Mouse (Mus musculus) liver, embryonic 14.5 days (tissue): ENCODE data around the gene Ybx3. TPM values are rescaled to one million over a fixed set of nuclear protein-coding genes. Genes with fewer than 3 reads are reported as not detected.

ENCODE experiments used
- ATAC-seq: fragments of 200-750 bp; cut with Nextera tagmentation; 2 replicates; pipeline ENCODE4 v1.8.0; 2017; ENCODE audit warnings: moderate number of reproducible peaks, mild to moderate bottlenecking, moderate library complexity; ENCODE audit not compliant: insufficient read depth
- DNase-seq, 3 experiments: peaks; one replicate each; pipeline ENCODE4 v3.0.0-alpha.2; 2012 to 2013; ENCODE audit warnings: low read depth in 3 of 3, low spot score in 3 of 3
- H3K27ac ChIP-seq: fragments of 300-500 bp; sonication (generic); 2 replicates; pipeline ENCODE4 v1.5.1; 2014; ENCODE audit warnings: moderate library complexity, mild to moderate bottlenecking, control low read depth, inconsistent platforms
- H3K27me3 ChIP-seq: fragments of 300-500 bp; sonication (generic); 2 replicates; pipeline ENCODE4 v1.6.1; 2014; ENCODE audit warnings: mild to moderate bottlenecking, low read length, moderate library complexity; ENCODE audit not compliant: control insufficient read depth, insufficient read depth
- H3K36me3 ChIP-seq: fragments of 300-500 bp; sonication (generic); replicated peaks from 2 replicates; pipeline ENCODE4 v1.6.1; 2014; ENCODE audit warnings: low read depth; ENCODE audit not compliant: control insufficient read depth, insufficient read depth
- H3K4me1 ChIP-seq, 2 experiments: fragments of 200-500 bp in 1 of 2; fragments of 300-500 bp in 1 of 2; sonication (generic) in 1 of 2; replicated peaks; 2 replicates each; pipeline ENCODE4 v1.6.1; 2012 to 2014; ENCODE audit warnings: antibody characterized with exemption in 1 of 2, inconsistent platforms in 1 of 2, low read length in 1 of 2; ENCODE audit not compliant: control insufficient read depth in 2 of 2, insufficient read depth in 2 of 2
- H3K4me2 ChIP-seq: fragments of 300-500 bp; sonication (generic); 2 replicates; pipeline ENCODE4 v1.6.1; 2014; ENCODE audit warnings: low read depth, mild to moderate bottlenecking, control low read depth, moderate library complexity
- H3K4me3 ChIP-seq, 2 experiments: fragments of 200-500 bp in 1 of 2; fragments of 300-500 bp in 1 of 2; sonication (generic) in 1 of 2; 2 replicates each; pipeline ENCODE4 v1.5.1; 2012 to 2014; ENCODE audit warnings: low read depth in 2 of 2, low read length in 2 of 2, mild to moderate bottlenecking in 2 of 2, control low read depth in 1 of 2, inconsistent platforms in 1 of 2, moderate library complexity in 1 of 2; ENCODE audit not compliant: insufficient read depth in 1 of 2
- H3K9ac ChIP-seq: fragments of 300-500 bp; sonication (generic); replicated peaks from 2 replicates; pipeline ENCODE4 v1.6.1; 2014; ENCODE audit warnings: mild to moderate bottlenecking, control low read depth, moderate library complexity
- H3K9me3 ChIP-seq: fragments of 300-500 bp; sonication (generic); 2 replicates; pipeline ENCODE4 v1.6.1; 2016; ENCODE audit warnings: low read length, mixed read lengths; ENCODE audit not compliant: control insufficient read depth
- CTCF ChIP-seq: IDR thresholded peaks from 2 replicates; pipeline ENCODE4 v1.5.1; 2016; ENCODE audit warnings: antibody characterized with exemption, low read depth, control low read depth
- EP300 ChIP-seq: IDR thresholded peaks from 2 replicates; pipeline ENCODE4 v1.6.1; 2016; ENCODE audit warnings: antibody characterized with exemption, low read depth
- WGBS: fragments of 180-500 bp; shearing (Covaris S2); extraction: QIAGEN DNeasy Blood & Tissue Kit; methylation state at CpG from one replicate; pipeline ENCODE4 v1.1.7; 2014; ENCODE audit not compliant: insufficient replicate concordance; 5-methylcytosine and 5-hydroxymethylcytosine counted together
- polyA plus RNA-seq, 2 experiments: library from polyadenylated mRNA; depleted of rRNA in 1 of 2; stranded (reverse) in 1 of 2; unstranded in 1 of 2; fragments of >200 nt; fragmentation: Nextera tagmentation in 1 of 2; extraction: Ambion mirVana in 1 of 2; gene quantifications; 2 replicates each; pipeline versions ENCODE4 v1.2.1 to v1.2.3; 2012 to 2014

Gene Ybx3
- polyA plus RNA-seq, 2 experiments: 74.6 to 214 TPM

DNA sequence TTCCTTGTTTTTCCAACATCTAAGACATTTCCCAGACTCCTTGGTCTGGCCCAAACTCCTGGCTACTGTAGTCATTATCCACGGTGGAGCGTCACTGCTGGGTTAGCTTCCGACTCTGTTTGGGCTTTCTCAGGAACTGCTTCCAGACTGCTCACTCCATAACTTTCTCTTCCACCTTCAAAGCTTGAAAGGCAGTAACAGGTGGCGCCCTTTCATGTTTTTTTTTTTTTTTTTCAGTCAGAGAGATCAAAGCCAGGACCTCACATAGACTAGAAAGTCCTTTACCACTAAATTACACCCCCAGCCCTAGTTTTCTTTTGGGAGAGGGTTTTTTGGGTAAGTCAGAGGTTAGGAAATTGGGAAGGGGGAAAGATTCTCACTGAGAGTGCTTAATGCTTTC is 33.4 kb downstream of the Ybx3 start:
- no peak for DNase-seq
- TF ChIP-seq EP300 (no peak), CTCF (no peak)
- Histone ChIP-seq H3K4me3 (no peak overlapping the region), H3K4me1 (peaks cover 0 to 8% of the 10 kb centered on the region in 2 experiments; a peak in 3 of 4 replicates), H3K27ac (no peak overlapping the region), H3K9me3 (no peaks in the 10 kb centered on the region), H3K4me2 (no peak overlapping the region), H3K9ac (no peak overlapping the region), H3K27me3 (peaks cover 14% of the 10 kb centered on the region), H3K36me3 (no peaks in the 10 kb centered on the region)
- no peak for ATAC-seq
- WGBS: 46% methylated on average over 4 of the region's 4 CpGs

GRCm38 (mm10) chr6:131353352-131353919 is 34.8 kb downstream of the Ybx3 start, which contains the start of gene Styk1:
Gene Styk1 (minus strand): TSS chr6:131353597.
- WGBS: under 1% methylated on average over 16 of the region's 16 CpGs
- H3K4me3 ChIP-seq: peak within 1 kb of the TSS; percentile 29 to 39; a peak in 3 of 4 replicates
- TF ChIP-seq EP300 (no peak), CTCF (peak; percentile 81)
- H3K4me2 ChIP-seq: peak within 1 kb of the TSS; percentile 45
- peak; percentile 61 for ATAC-seq
- peaks cover 0 to 2% of the 10 kb centered on the region in 2 experiments; a peak in 2 of 4 replicates for H3K4me1 ChIP-seq
- no peaks in the 10 kb centered on the region for H3K9me3 ChIP-seq
- H3K9ac ChIP-seq: no peak within 1 kb of the TSS
- DNase-seq: peak; percentile 37 to 53 (median 49)
- peaks cover 14% of the 10 kb centered on the region for H3K27me3 ChIP-seq
- H3K27ac ChIP-seq: no peak within 1 kb of the TSS
- no peaks in the 10 kb centered on the region for H3K36me3 ChIP-seq

- Histone ChIP-seq H3K9ac (no peak overlapping the region), H3K4me3 (no peak overlapping the region), H3K4me2 (no peak overlapping the region), H3K27me3 (no peaks in the 10 kb centered on the region), H3K9me3 (no peaks in the 10 kb centered on the region), H3K36me3 (no peaks in the 10 kb centered on the region), H3K27ac (no peak overlapping the region), H3K4me1 (no peaks in the 10 kb centered on the region)
- DNase-seq (no peak), ATAC-seq (no peak)
- 52% methylated on average over 2 of the region's 2 CpGs for WGBS
- no peak for TF ChIP-seq CTCF
- TF ChIP-seq EP300: no peak
These were observed 41.2 kb downstream of the Ybx3 start for GRCm38 (mm10) chr6:131347026-131347425.

DNA sequence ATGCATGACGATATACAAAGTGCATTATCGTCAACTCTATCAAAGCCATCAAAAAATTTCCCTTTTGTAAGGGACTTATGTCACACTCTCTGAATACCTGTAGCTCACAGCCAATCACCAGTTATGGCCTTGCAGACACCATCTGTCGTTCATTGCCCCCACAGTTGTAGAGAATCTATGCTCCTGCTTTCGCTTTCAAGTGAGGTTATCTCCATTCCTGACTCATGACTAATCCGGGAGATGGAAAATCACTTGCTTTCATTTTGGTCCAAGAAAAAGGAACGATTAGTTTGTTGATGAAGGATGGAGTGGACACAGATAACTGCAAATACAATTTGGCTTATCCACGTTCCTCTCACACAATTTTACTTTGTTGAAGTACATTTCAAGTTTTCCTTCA is 43.9 kb downstream of the Ybx3 start:
- Histone ChIP-seq H3K4me2 (no peak overlapping the region), H3K27ac (no peak overlapping the region), H3K9ac (no peak overlapping the region), H3K9me3 (no peaks in the 10 kb centered on the region), H3K4me1 (no peaks in the 10 kb centered on the region), H3K36me3 (no peaks in the 10 kb centered on the region), H3K27me3 (no peaks in the 10 kb centered on the region), H3K4me3 (no peak overlapping the region)
- WGBS: 60% methylated on average over 7 of the region's 7 CpGs
- no peak for DNase-seq
- no peak for ATAC-seq
- TF ChIP-seq CTCF (no peak), EP300 (no peak)

DNA sequence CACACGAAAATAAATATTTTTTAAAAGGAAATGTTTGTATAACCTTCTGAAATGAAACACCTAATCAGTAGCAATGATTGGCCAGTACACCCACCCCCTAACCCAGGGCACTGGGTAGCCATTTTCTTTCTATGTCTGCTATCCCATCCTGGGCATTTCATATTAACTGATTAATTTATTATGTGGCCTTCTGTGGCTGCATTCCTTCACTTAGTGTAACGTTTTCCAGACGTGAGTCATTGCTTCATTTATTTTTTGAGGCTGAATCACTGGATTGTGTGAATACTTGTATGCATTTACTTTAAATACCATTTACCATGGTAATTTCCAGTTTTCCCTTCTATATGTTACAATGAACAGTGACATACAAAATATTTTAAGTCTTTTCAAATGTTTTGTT is 48.2 kb downstream of the Ybx3 start:
- 48% methylated on average over 3 of the region's 3 CpGs for WGBS
- no peak overlapping the region for H3K9ac ChIP-seq
- no peak overlapping the region for H3K4me3 ChIP-seq
- ATAC-seq: no peak
- no peaks in the 10 kb centered on the region for H3K4me1 ChIP-seq
- TF ChIP-seq CTCF (no peak), EP300 (no peak)
- no peaks in the 10 kb centered on the region for H3K27me3 ChIP-seq
- no peak for DNase-seq
- H3K36me3 ChIP-seq: no peaks in the 10 kb centered on the region
- H3K9me3 ChIP-seq: no peaks in the 10 kb centered on the region
- H3K27ac ChIP-seq: no peak overlapping the region
- no peak overlapping the region for H3K4me2 ChIP-seq
